Mouse (Mus musculus): ENCODE measurements at regions not wholly inside any gene's neighbourhood (a gene's known extent, or its start where the extent isn't known, plus 50 kb on each side); places are given as distances from the start of the nearest gene placed in this dataset.
A peak's percentile ranks its signal among the peaks of the same experiment; 100 is the strongest.

GRCm38 (mm10) chr2:72733371-72733770, 246.9 kb downstream of the Sp3 start:
- ATAC-seq (no peak), DNase-seq (ENCODE audit: low spot score) (no peak)
- H3K9ac ChIP-seq (ENCODE audit: low read length): no peak overlapping the region
- H3K9me3 ChIP-seq (replicated peaks; ENCODE audit: control insufficient read depth, low read length): no peaks in the 10 kb centered on the region
- no peak overlapping the region for H3K4me2 ChIP-seq (ENCODE audit: low read length)
- no peaks in the 10 kb centered on the region for H3K4me1 ChIP-seq (ENCODE audit: control insufficient read depth, insufficient read depth, low read length)
- no peak overlapping the region for H3K27ac ChIP-seq (ENCODE audit: low read depth, low read length)
- H3K36me3 ChIP-seq (ENCODE audit: control insufficient read depth, insufficient read depth, low read length): no peaks in the 10 kb centered on the region
- 44% methylated on average over 3 of the region's 3 CpGs for WGBS
- 0 out of 2 replicates have a peak, but pooled peaks cover 4% of the 10 kb centered on the region for H3K27me3 ChIP-seq (replicated peaks; ENCODE audit: control insufficient read depth, insufficient read depth, low read length)
- no peak overlapping the region for H3K4me3 ChIP-seq (ENCODE audit: low read depth, low read length)

- Histone ChIP-seq H3K4me1 (ENCODE audit: control insufficient read depth, insufficient read depth, low read length) (no peaks in the 10 kb centered on the region), H3K9ac (ENCODE audit: low read length) (no peak overlapping the region), H3K27ac (ENCODE audit: low read depth, low read length) (no peak overlapping the region), H3K9me3 (replicated peaks; ENCODE audit: control insufficient read depth, low read length) (no peaks in the 10 kb centered on the region), H3K4me2 (ENCODE audit: low read length) (no peak overlapping the region), H3K4me3 (ENCODE audit: low read depth, low read length) (no peak overlapping the region), H3K36me3 (ENCODE audit: control insufficient read depth, insufficient read depth, low read length) (no peaks in the 10 kb centered on the region), H3K27me3 (replicated peaks; ENCODE audit: control insufficient read depth, insufficient read depth, low read length) (0 out of 2 replicates have a peak, but pooled peaks cover 4% of the 10 kb centered on the region)
- ATAC-seq (no peak), DNase-seq (ENCODE audit: low spot score) (no peak)
- WGBS: 95% methylated on average over 9 of the region's 9 CpGs
These were observed 245.2 kb downstream of the Sp3 start for GRCm38 (mm10) chr2:72735035-72735434.

- H3K9ac ChIP-seq (ENCODE audit: low read length): no peak overlapping the region
- ATAC-seq: no peak
- WGBS: 90% methylated on average over 3 of the region's 3 CpGs
- H3K36me3 ChIP-seq (ENCODE audit: control insufficient read depth, insufficient read depth, low read length): no peaks in the 10 kb centered on the region
- no peak overlapping the region for H3K27ac ChIP-seq (ENCODE audit: low read depth, low read length)
- no peaks in the 10 kb centered on the region; the same call in 1 of the 2 replicates for H3K4me1 ChIP-seq (ENCODE audit: control insufficient read depth, insufficient read depth, low read length)
- 0 out of 2 replicates have a peak, but pooled peaks cover 4% of the 10 kb centered on the region for H3K27me3 ChIP-seq (replicated peaks; ENCODE audit: control insufficient read depth, insufficient read depth, low read length)
- H3K4me2 ChIP-seq (ENCODE audit: low read length): no peak overlapping the region
- DNase-seq (ENCODE audit: low spot score): no peak
- H3K4me3 ChIP-seq (ENCODE audit: low read depth, low read length): no peak overlapping the region
- no peaks in the 10 kb centered on the region for H3K9me3 ChIP-seq (replicated peaks; ENCODE audit: control insufficient read depth, low read length)
These were observed 243.6 kb downstream of the Sp3 start for GRCm38 (mm10) chr2:72736685-72737084.

GRCm38 (mm10) chr2:72740391-72741361, 239.6 kb downstream of the Sp3 start:
- no peak overlapping the region for H3K4me3 ChIP-seq (ENCODE audit: low read depth, low read length)
- no peaks in the 10 kb centered on the region for H3K27me3 ChIP-seq (replicated peaks; ENCODE audit: control insufficient read depth, insufficient read depth, low read length)
- DNase-seq (ENCODE audit: low spot score): peak; percentile 71
- 63% methylated on average over 22 of the region's 22 CpGs for WGBS
- no peak overlapping the region for H3K27ac ChIP-seq (ENCODE audit: low read depth, low read length)
- no peaks in the 10 kb centered on the region for H3K9me3 ChIP-seq (replicated peaks; ENCODE audit: control insufficient read depth, low read length)
- H3K4me1 ChIP-seq (ENCODE audit: control insufficient read depth, insufficient read depth, low read length): no peaks in the 10 kb centered on the region; the same call in 1 of the 2 replicates
- H3K36me3 ChIP-seq (ENCODE audit: control insufficient read depth, insufficient read depth, low read length): no peaks in the 10 kb centered on the region
- no peak overlapping the region for H3K4me2 ChIP-seq (ENCODE audit: low read length)
- ATAC-seq: peak; percentile 69; the same call in 1 of the 2 replicates
- no peak overlapping the region for H3K9ac ChIP-seq (ENCODE audit: low read length)

- Histone ChIP-seq H3K27ac (ENCODE audit: low read depth, low read length) (no peak overlapping the region), H3K9me3 (replicated peaks; ENCODE audit: control insufficient read depth, low read length) (no peaks in the 10 kb centered on the region), H3K27me3 (replicated peaks; ENCODE audit: control insufficient read depth, insufficient read depth, low read length) (no peaks in the 10 kb centered on the region), H3K36me3 (ENCODE audit: control insufficient read depth, insufficient read depth, low read length) (no peaks in the 10 kb centered on the region), H3K9ac (ENCODE audit: low read length) (no peak overlapping the region), H3K4me1 (ENCODE audit: control insufficient read depth, insufficient read depth, low read length) (peaks cover 5% of the 10 kb centered on the region; the same call in 1 of the 2 replicates), H3K4me3 (ENCODE audit: low read depth, low read length) (no peak overlapping the region), H3K4me2 (ENCODE audit: low read length) (no peak overlapping the region)
- 84% methylated on average over 5 of the region's 5 CpGs for WGBS
- ATAC-seq: no peak
- DNase-seq (ENCODE audit: low spot score): no peak
These were observed 238.5 kb downstream of the Sp3 start for GRCm38 (mm10) chr2:72741746-72742145.

- Histone ChIP-seq H3K4me3 (ENCODE audit: low read depth, low read length) (no peak overlapping the region), H3K4me2 (ENCODE audit: low read length) (no peak overlapping the region), H3K9me3 (replicated peaks; ENCODE audit: control insufficient read depth, low read length) (no peaks in the 10 kb centered on the region), H3K36me3 (ENCODE audit: control insufficient read depth, insufficient read depth, low read length) (no peaks in the 10 kb centered on the region), H3K9ac (ENCODE audit: low read length) (no peak overlapping the region), H3K27ac (ENCODE audit: low read depth, low read length) (no peak overlapping the region), H3K27me3 (replicated peaks; ENCODE audit: control insufficient read depth, insufficient read depth, low read length) (no peaks in the 10 kb centered on the region), H3K4me1 (ENCODE audit: control insufficient read depth, insufficient read depth, low read length) (peaks cover 5% of the 10 kb centered on the region; the same call in 1 of the 2 replicates)
- DNase-seq (ENCODE audit: low spot score) (peak; percentile 83), ATAC-seq (peak; percentile 59; the same call in 1 of the 2 replicates)
- 69% methylated on average over 3 of the region's 3 CpGs for WGBS
These were observed 236.6 kb downstream of the Sp3 start for GRCm38 (mm10) chr2:72743651-72744050.

GRCm38 (mm10) chr2:72744901-72745300, 235.3 kb downstream of the Sp3 start:
- Histone ChIP-seq H3K27ac (ENCODE audit: low read depth, low read length) (no peak overlapping the region), H3K4me2 (ENCODE audit: low read length) (no peak overlapping the region), H3K9me3 (replicated peaks; ENCODE audit: control insufficient read depth, low read length) (no peaks in the 10 kb centered on the region), H3K4me3 (ENCODE audit: low read depth, low read length) (no peak overlapping the region), H3K36me3 (ENCODE audit: control insufficient read depth, insufficient read depth, low read length) (no peaks in the 10 kb centered on the region), H3K4me1 (ENCODE audit: control insufficient read depth, insufficient read depth, low read length) (peaks cover 5% of the 10 kb centered on the region; the same call in 1 of the 2 replicates), H3K9ac (ENCODE audit: low read length) (no peak overlapping the region), H3K27me3 (replicated peaks; ENCODE audit: control insufficient read depth, insufficient read depth, low read length) (no peaks in the 10 kb centered on the region)
- WGBS: 67% methylated on average over 4 of the region's 4 CpGs
- DNase-seq (ENCODE audit: low spot score) (no peak), ATAC-seq (no peak)

- H3K27ac ChIP-seq (ENCODE audit: low read depth, low read length): no peak overlapping the region; the same call in 1 of the 2 replicates
- H3K9me3 ChIP-seq (replicated peaks; ENCODE audit: control insufficient read depth, low read length): no peaks in the 10 kb centered on the region
- H3K27me3 ChIP-seq (replicated peaks; ENCODE audit: control insufficient read depth, insufficient read depth, low read length): no peaks in the 10 kb centered on the region
- DNase-seq (ENCODE audit: low spot score) (peak; percentile 66), ATAC-seq (peak; percentile 55; the same call in 1 of the 2 replicates)
- WGBS: 63% methylated on average over 16 of the region's 16 CpGs
- no peaks in the 10 kb centered on the region for H3K36me3 ChIP-seq (ENCODE audit: control insufficient read depth, insufficient read depth, low read length)
- no peak overlapping the region for H3K4me3 ChIP-seq (ENCODE audit: low read depth, low read length)
- H3K9ac ChIP-seq (ENCODE audit: low read length): no peak overlapping the region
- H3K4me2 ChIP-seq (ENCODE audit: low read length): no peak overlapping the region
- peaks cover 5% of the 10 kb centered on the region; the same call in 1 of the 2 replicates for H3K4me1 ChIP-seq (ENCODE audit: control insufficient read depth, insufficient read depth, low read length)
These were observed 233.6 kb downstream of the Sp3 start for GRCm38 (mm10) chr2:72746476-72747215.
